ENCODE assay signal across 12 mouse cellular contexts in the genomic region with DNA sequence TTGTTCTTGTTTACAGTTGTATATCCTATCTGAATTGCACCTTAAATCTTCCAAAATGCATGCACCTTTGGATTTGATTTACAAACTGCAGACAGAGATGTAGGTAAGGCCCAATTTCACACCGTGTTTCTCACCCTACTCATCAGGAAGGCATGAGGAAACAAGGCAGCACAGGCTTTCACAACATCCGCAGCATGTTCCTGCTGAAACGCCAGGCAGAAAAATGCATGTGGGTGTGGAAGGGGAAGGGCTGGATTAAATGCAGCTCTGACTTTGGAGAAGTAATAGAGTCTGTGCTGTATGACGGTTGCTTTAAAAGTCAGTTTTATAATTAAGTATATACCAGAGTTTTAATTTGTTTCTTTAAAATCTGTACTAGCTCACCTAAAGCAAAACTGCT. TPM values are rescaled to one million over a fixed set of nuclear protein-coding genes. Genes with fewer than 3 reads are reported as not detected.
DNase-seq lines count a peak whose midpoint lies in the region; ATAC-seq and TF ChIP-seq lines count a peak whose summit lies in the region.
"Had no signal": no experiment of that assay in that cellular context is flagged by ENCODE, and none has a peak within 500 bp of the region (broad histone marks: within the 10 kb centered on the region; RNA-seq: fewer than 3 reads in every experiment).

No protein-coding gene starts in this region.

- no peak for DNase-seq in gastrocnemius, adult 2 months
- DNase-seq in gastrocnemius, postnatal 36 days: no peak
- DNase-seq in right cerebral cortex, adult 18-20 months: peak; percentile 54
- no peak for DNase-seq in right cerebral cortex, postnatal 4 days
- peak; percentile 19 to 60 for DNase-seq in layer of hippocampus, postnatal 14 days (ENCODE audit: low spot score in 2 of 2)
- DNase-seq in kidney, adult 9 months: no peak
- DNase-seq: adrenal gland, adult 8-10 months; thymus, postnatal 4 days had no signal

- no peak overlapping the region for H3K9ac ChIP-seq in stomach, embryonic 15.5 days
- H3K9ac ChIP-seq: hindbrain, embryonic 14.5 days had no signal

- no peaks in the 10 kb centered on the region for H3K36me3 ChIP-seq in stomach, embryonic 15.5 days

- no peak overlapping the region for H3K4me2 ChIP-seq in stomach, embryonic 15.5 days
- H3K4me2 ChIP-seq: hindbrain, embryonic 14.5 days had no signal

- ATAC-seq in stomach, embryonic 15.5 days (ENCODE audit: insufficient read depth, low FRiP score, low read depth): no peak
- ATAC-seq in monocyte, adult 5-6 weeks (replicated peaks; ENCODE audit: insufficient number of reproducible peaks, low FRiP score, low TSS enrichment, poor library complexity, severe bottlenecking): no peak

- H3K27ac ChIP-seq in gastrocnemius, adult 2 months: peak overlapping the region; percentile 12; the same call in 1 of the 2 replicates
- H3K27ac ChIP-seq in stomach, embryonic 15.5 days: peak overlapping the region; percentile 69; the same call in 1 of the 2 replicates
- H3K27ac ChIP-seq: hindbrain, embryonic 14.5 days; macrophage had no signal

- no peak overlapping the region for H3K4me3 ChIP-seq in gastrocnemius, adult 2 months
- H3K4me3 ChIP-seq in stomach, embryonic 15.5 days (replicated peaks): no peak overlapping the region

- H3K27me3 ChIP-seq in stomach, embryonic 15.5 days (replicated peaks): no peaks in the 10 kb centered on the region

- no peak for TF ChIP-seq CTCF in gastrocnemius, adult 2 months (IDR thresholded peaks at IDR 0.05)

- intact Hi-C loops in gastrocnemius, adult 2 months (cut with DNase I): no loop called here
- intact Hi-C loops in gastrocnemius, postnatal 36 days (cut with DNase I): no loop called here

- no peaks in the 10 kb centered on the region for H3K9me3 ChIP-seq in stomach, embryonic 15.5 days

- 34% methylated on average over 4 of the region's 4 CpGs for WGBS in stomach, embryonic 15.5 days

- peaks cover 4% of the 10 kb centered on the region; the same call in 1 of the 2 replicates for H3K4me1 ChIP-seq in stomach, embryonic 15.5 days

RNA-seq across cellular contexts. Expression of gene Arhgap32, which starts 1.9 kb away (rescaled TPM):
- total RNA-seq in gastrocnemius, adult 2 months (2021): 1 to 10 TPM; 6.6 to 7.6 TPM
- 1 to 10 TPM; 4.5 to 6.0 TPM for total RNA-seq in gastrocnemius, postnatal 36 days (2021)
- 100 to 1,000 TPM; 188 to 201 TPM for total RNA-seq in layer of hippocampus, postnatal 14 days (2021)
- 11.7 and 12.9 TPM in 2 replicates for polyA plus RNA-seq in stomach, embryonic 15.5 days (2015; fragmentation: Nextera tagmentation; extraction: Ambion mirVana)
- total RNA-seq in monocyte, adult 5-6 weeks (2017): under 0.01 to 3.7 TPM (median 0.49 TPM) in 3 replicates

Comparison
In these comparisons a context has a peak if more than half of its experiments do, and no peak if none do; other contexts are left out.
1. DNase-seq: peak in right cerebral cortex, adult 18-20 months (single experiment) and layer of hippocampus, postnatal 14 days (2 of 2); none in gastrocnemius, adult 2 months (single experiment), gastrocnemius, postnatal 36 days (0 of 2), right cerebral cortex, postnatal 4 days (single experiment) and kidney, adult 9 months (single experiment).
2. RNA of gene Arhgap32, which starts 1.9 kb away (total RNA-seq): 188 to 201 TPM in layer of hippocampus, postnatal 14 days; 6.6 to 7.6 TPM in gastrocnemius, adult 2 months, 4.5 to 6.0 TPM in gastrocnemius, postnatal 36 days and under 0.01 to 3.7 TPM in monocyte, adult 5-6 weeks; every median in the first group is over 10 times any median in the second.